Mouse (Mus musculus): ENCODE results near the gene Zdhhc5. TPM values are rescaled to one million over a fixed set of nuclear protein-coding genes. Genes with fewer than 3 reads are reported as not detected.

Gene Zdhhc5
- polyA plus RNA-seq, 1 experiment from 2014 or later: 28.2 TPM

GRCm38 (mm10) chr2:84727172-84727858 lies 12.3 kb upstream of the Zdhhc5 start, which contains the start of gene Clp1:
Gene Clp1 (minus strand): TSS chr2:84727350.
- H3K9ac ChIP-seq (ENCODE audit: low read length): peak within 1 kb of the TSS; percentile 71
- no peaks in the 10 kb centered on the region for H3K9me3 ChIP-seq (ENCODE audit: control insufficient read depth, low read length)
- H3K27me3 ChIP-seq (ENCODE audit: control insufficient read depth, insufficient read depth, low read depth, low read length): no peaks in the 10 kb centered on the region
- peaks cover 9% of the 10 kb centered on the region for H3K4me1 ChIP-seq (replicated peaks; ENCODE audit: control insufficient read depth, insufficient read depth, low read length)
- peak; percentile 98 for ATAC-seq (ENCODE audit: low read depth)
- peak within 1 kb of the TSS; percentile 75 for H3K4me3 ChIP-seq (ENCODE audit: low read length)
- peaks cover 11% of the 10 kb centered on the region; the same call in 1 of the 2 replicates for H3K36me3 ChIP-seq (ENCODE audit: control insufficient read depth, insufficient read depth, low read length)
- H3K27ac ChIP-seq (ENCODE audit: low read length): peak within 1 kb of the TSS; percentile 87
- under 1% methylated on average over 39 of the region's 39 CpGs for WGBS
- peak within 1 kb of the TSS; percentile 92 for H3K4me2 ChIP-seq (ENCODE audit: low read depth, low read length)

GRCm38 (mm10) chr2:84726716-84727115 lies 11.7 kb upstream of the Zdhhc5 start:
- no peaks in the 10 kb centered on the region for H3K9me3 ChIP-seq (ENCODE audit: control insufficient read depth, low read length)
- peaks cover 11% of the 10 kb centered on the region; the same call in 1 of the 2 replicates for H3K36me3 ChIP-seq (ENCODE audit: control insufficient read depth, insufficient read depth, low read length)
- peak overlapping the region; percentile 75 for H3K4me3 ChIP-seq (ENCODE audit: low read length)
- peaks cover 9% of the 10 kb centered on the region for H3K4me1 ChIP-seq (replicated peaks; ENCODE audit: control insufficient read depth, insufficient read depth, low read length)
- peak overlapping the region; percentile 92 for H3K4me2 ChIP-seq (ENCODE audit: low read depth, low read length)
- peak overlapping the region; percentile 71 for H3K9ac ChIP-seq (ENCODE audit: low read length)
- WGBS: 5% methylated on average over 9 of the region's 9 CpGs
- H3K27ac ChIP-seq (ENCODE audit: low read length): no peak overlapping the region
- no peak; the same call in 1 of the 2 replicates for ATAC-seq (ENCODE audit: low read depth)
- no peaks in the 10 kb centered on the region for H3K27me3 ChIP-seq (ENCODE audit: control insufficient read depth, insufficient read depth, low read depth, low read length)

- Histone ChIP-seq H3K27me3 (ENCODE audit: control insufficient read depth, insufficient read depth, low read depth, low read length) (no peaks in the 10 kb centered on the region), H3K9me3 (ENCODE audit: control insufficient read depth, low read length) (no peaks in the 10 kb centered on the region), H3K27ac (ENCODE audit: low read length) (no peak overlapping the region), H3K4me2 (ENCODE audit: low read depth, low read length) (peak overlapping the region; percentile 92; the same call in 1 of the 2 replicates), H3K4me3 (ENCODE audit: low read length) (no peak overlapping the region), H3K4me1 (replicated peaks; ENCODE audit: control insufficient read depth, insufficient read depth, low read length) (peaks cover 9% of the 10 kb centered on the region), H3K9ac (ENCODE audit: low read length) (no peak overlapping the region), H3K36me3 (ENCODE audit: control insufficient read depth, insufficient read depth, low read length) (peaks cover 11% of the 10 kb centered on the region; the same call in 1 of the 2 replicates)
- WGBS: 90% methylated on average over 10 of the region's 10 CpGs
- no peak for ATAC-seq (ENCODE audit: low read depth)
Observed at GRCm38 (mm10) chr2:84725770-84726169, 10.8 kb upstream of the Zdhhc5 start.

- Histone ChIP-seq H3K4me3 (ENCODE audit: low read length) (no peak overlapping the region), H3K4me2 (ENCODE audit: low read depth, low read length) (no peak overlapping the region), H3K36me3 (ENCODE audit: control insufficient read depth, insufficient read depth, low read length) (peaks cover 11% of the 10 kb centered on the region; the same call in 1 of the 2 replicates), H3K27ac (ENCODE audit: low read length) (no peak overlapping the region), H3K9me3 (ENCODE audit: control insufficient read depth, low read length) (no peaks in the 10 kb centered on the region), H3K9ac (ENCODE audit: low read length) (no peak overlapping the region), H3K4me1 (replicated peaks; ENCODE audit: control insufficient read depth, insufficient read depth, low read length) (peaks cover 9% of the 10 kb centered on the region), H3K27me3 (ENCODE audit: control insufficient read depth, insufficient read depth, low read depth, low read length) (no peaks in the 10 kb centered on the region)
- no peak for ATAC-seq (ENCODE audit: low read depth)
- 87% methylated on average over 14 of the region's 14 CpGs for WGBS
Observed at GRCm38 (mm10) chr2:84723856-84724255, 8.9 kb upstream of the Zdhhc5 start.

GRCm38 (mm10) chr2:84721182-84721581 lies 6.2 kb upstream of the Zdhhc5 start:
- H3K4me2 ChIP-seq (ENCODE audit: low read depth, low read length): no peak overlapping the region
- H3K36me3 ChIP-seq (ENCODE audit: control insufficient read depth, insufficient read depth, low read length): peaks cover 11% of the 10 kb centered on the region; the same call in 1 of the 2 replicates
- 74% methylated on average over 3 of the region's 3 CpGs for WGBS
- H3K9ac ChIP-seq (ENCODE audit: low read length): no peak overlapping the region
- ATAC-seq (ENCODE audit: low read depth): no peak
- H3K4me3 ChIP-seq (ENCODE audit: low read length): no peak overlapping the region
- H3K27me3 ChIP-seq (ENCODE audit: control insufficient read depth, insufficient read depth, low read depth, low read length): no peaks in the 10 kb centered on the region
- H3K27ac ChIP-seq (ENCODE audit: low read length): no peak overlapping the region
- peaks cover 6% of the 10 kb centered on the region for H3K4me1 ChIP-seq (replicated peaks; ENCODE audit: control insufficient read depth, insufficient read depth, low read length)
- H3K9me3 ChIP-seq (ENCODE audit: control insufficient read depth, low read length): no peaks in the 10 kb centered on the region

- Histone ChIP-seq H3K9ac (ENCODE audit: low read length) (no peak overlapping the region), H3K36me3 (ENCODE audit: control insufficient read depth, insufficient read depth, low read length) (peaks cover 11% of the 10 kb centered on the region; the same call in 1 of the 2 replicates), H3K9me3 (ENCODE audit: control insufficient read depth, low read length) (no peaks in the 10 kb centered on the region), H3K27me3 (ENCODE audit: control insufficient read depth, insufficient read depth, low read depth, low read length) (no peaks in the 10 kb centered on the region), H3K4me3 (ENCODE audit: low read length) (no peak overlapping the region), H3K4me2 (ENCODE audit: low read depth, low read length) (no peak overlapping the region), H3K27ac (ENCODE audit: low read length) (no peak overlapping the region), H3K4me1 (replicated peaks; ENCODE audit: control insufficient read depth, insufficient read depth, low read length) (peaks cover 2% of the 10 kb centered on the region; the same call in 1 of the 2 replicates)
- no peak for ATAC-seq (ENCODE audit: low read depth)
- 80% methylated on average over 2 of the region's 2 CpGs for WGBS
Observed at GRCm38 (mm10) chr2:84720718-84721117, 5.7 kb upstream of the Zdhhc5 start.

GRCm38 (mm10) chr2:84717357-84717756 lies 2.4 kb upstream of the Zdhhc5 start:
- Histone ChIP-seq H3K4me2 (ENCODE audit: low read depth, low read length) (no peak overlapping the region), H3K27ac (ENCODE audit: low read length) (no peak overlapping the region), H3K9ac (ENCODE audit: low read length) (no peak overlapping the region), H3K4me3 (ENCODE audit: low read length) (no peak overlapping the region), H3K9me3 (ENCODE audit: control insufficient read depth, low read length) (no peaks in the 10 kb centered on the region), H3K36me3 (ENCODE audit: control insufficient read depth, insufficient read depth, low read length) (no peaks in the 10 kb centered on the region), H3K27me3 (ENCODE audit: control insufficient read depth, insufficient read depth, low read depth, low read length) (no peaks in the 10 kb centered on the region), H3K4me1 (replicated peaks; ENCODE audit: control insufficient read depth, insufficient read depth, low read length) (peaks cover 10% of the 10 kb centered on the region)
- no peak for ATAC-seq (ENCODE audit: low read depth)
- WGBS: 91% methylated on average over 4 of the region's 4 CpGs

- H3K27me3 ChIP-seq (ENCODE audit: control insufficient read depth, insufficient read depth, low read depth, low read length): no peaks in the 10 kb centered on the region
- H3K4me2 ChIP-seq (ENCODE audit: low read depth, low read length): peak overlapping the region; percentile 87
- H3K4me3 ChIP-seq (ENCODE audit: low read length): peak overlapping the region; percentile 80
- WGBS: 22% methylated on average over 9 of the region's 9 CpGs
- H3K9ac ChIP-seq (ENCODE audit: low read length): peak overlapping the region; percentile 81
- peaks cover 10% of the 10 kb centered on the region for H3K4me1 ChIP-seq (replicated peaks; ENCODE audit: control insufficient read depth, insufficient read depth, low read length)
- ATAC-seq (ENCODE audit: low read depth): no peak
- H3K9me3 ChIP-seq (ENCODE audit: control insufficient read depth, low read length): no peaks in the 10 kb centered on the region
- no peaks in the 10 kb centered on the region for H3K36me3 ChIP-seq (ENCODE audit: control insufficient read depth, insufficient read depth, low read length)
- H3K27ac ChIP-seq (ENCODE audit: low read length): peak overlapping the region; percentile 98
Observed at GRCm38 (mm10) chr2:84716423-84717355, 1.7 kb upstream of the Zdhhc5 start.

Measured in lung, embryonic 16.5 days (tissue).